Mouse (Mus musculus) megakaryocyte, embryonic 14.5 days (primary cell): ENCODE data around the gene Pde1c. TPM values are rescaled to one million over a fixed set of nuclear protein-coding genes. Genes with fewer than 3 reads are reported as not detected.

Source experiments
- H3K27me3 ChIP-seq: replicated peaks from 2 replicates; pipeline ENCODE3; 2012; ENCODE audit warnings: inconsistent platforms
- H3K36me3 ChIP-seq: replicated peaks from 2 replicates; pipeline ENCODE3; 2012; ENCODE audit warnings: low read length, inconsistent platforms, mixed read lengths
- H3K4me1 ChIP-seq: 2 replicates; pipeline ENCODE4 v1.6.1; 2012; ENCODE audit warnings: inconsistent platforms
- H3K4me3 ChIP-seq: replicated peaks from 2 replicates; pipeline ENCODE3; 2012; ENCODE audit warnings: moderate library complexity, mild to moderate bottlenecking, inconsistent platforms
- H3K9me3 ChIP-seq: 2 replicates; pipeline ENCODE4 v1.6.1; 2012; ENCODE audit warnings: inconsistent platforms
- FLI1 ChIP-seq: IDR thresholded peaks from 2 replicates; pipeline ENCODE4 v1.6.1; 2012; ENCODE audit warnings: low read length, inconsistent platforms, mixed read lengths
- GATA1 ChIP-seq: IDR thresholded peaks from 3 replicates; pipeline ENCODE4 v1.6.1; 2012; ENCODE audit warnings: mixed read lengths, low read length, inconsistent platforms, borderline replicate concordance
- polyA plus RNA-seq: library from polyadenylated mRNA; stranded (reverse); fragments of >175 nt; gene quantifications from 2 replicates; pipeline ENCODE4 v1.2.3, GENCODE M21; 2012; ENCODE audit warnings: low replicate concordance; ENCODE audit not compliant: insufficient read depth

Pde1c gene
- polyA plus RNA-seq, 1 experiment = 0.62 TPM

DNA sequence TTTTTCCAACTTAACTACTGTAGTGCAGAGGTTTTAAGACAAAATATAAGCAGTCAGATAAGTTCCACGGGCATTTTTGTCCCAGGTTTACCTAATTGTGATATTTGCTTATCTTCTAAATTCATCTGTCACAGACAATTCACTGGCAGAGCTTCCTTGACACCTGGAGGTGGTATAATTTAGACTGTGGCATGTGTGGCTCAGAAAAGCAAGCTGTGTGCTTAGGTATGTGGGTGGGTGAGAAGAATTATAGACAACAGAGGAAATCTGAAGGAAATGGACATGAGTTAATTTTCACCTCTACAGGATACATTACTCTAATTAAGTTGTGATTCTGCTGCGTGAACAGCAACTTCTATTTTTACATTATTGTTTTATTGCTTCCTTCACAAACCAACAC lies 400.2 kb downstream of the Pde1c start:
- Histone ChIP-seq H3K36me3 (no peaks in the 10 kb centered on the region), H3K4me3 (no peak overlapping the region), H3K4me1 (no peaks in the 10 kb centered on the region), H3K27me3 (no peaks in the 10 kb centered on the region), H3K9me3 (peaks cover 11% of the 10 kb centered on the region)
- TF ChIP-seq FLI1 = no peak
- no peak for TF ChIP-seq GATA1

DNA sequence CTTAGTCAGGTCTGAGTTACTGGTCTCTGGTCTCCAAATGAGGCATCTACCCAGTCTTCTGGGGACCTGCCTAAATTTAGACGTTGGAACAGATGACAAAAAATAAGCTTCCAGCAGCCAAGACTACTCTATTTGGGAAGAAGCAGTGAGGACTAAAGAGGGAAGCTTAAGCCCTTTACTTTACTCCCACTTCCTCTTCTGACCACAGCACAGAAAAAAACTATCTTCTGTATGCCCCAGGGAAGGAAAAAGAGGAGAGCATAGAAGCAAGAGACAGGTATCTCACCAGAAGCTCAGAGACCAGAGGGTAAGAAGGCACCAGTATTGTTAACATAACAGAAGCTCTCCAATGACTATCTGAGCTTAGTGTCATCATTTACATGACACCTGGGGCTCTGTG lies 410.7 kb downstream of the Pde1c start:
- H3K9me3 ChIP-seq = peaks cover 16% of the 10 kb centered on the region
- H3K4me1 ChIP-seq = no peaks in the 10 kb centered on the region
- no peak overlapping the region for H3K4me3 ChIP-seq
- no peaks in the 10 kb centered on the region for H3K27me3 ChIP-seq
- no peaks in the 10 kb centered on the region for H3K36me3 ChIP-seq
- no peak for TF ChIP-seq FLI1
- TF ChIP-seq GATA1 = no peak

DNA sequence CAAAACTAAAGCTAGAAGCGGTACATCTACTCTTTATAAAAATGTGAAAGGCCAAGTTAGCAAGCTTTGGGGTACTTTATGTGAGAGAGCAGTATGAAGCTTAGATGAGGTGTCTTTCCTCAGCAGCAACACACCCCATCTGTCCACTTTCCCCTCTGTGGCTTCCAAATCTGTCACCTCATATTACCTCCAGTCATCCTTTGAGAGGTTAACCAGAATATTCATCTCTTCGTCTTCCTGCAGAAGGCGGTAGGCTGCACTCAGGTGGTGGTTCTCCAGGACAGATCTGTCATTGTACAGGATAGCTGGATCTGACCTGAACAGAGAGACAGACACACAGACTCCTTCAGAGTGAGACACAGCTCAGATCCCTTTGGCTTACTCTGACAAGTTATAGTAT lies 412.1 kb downstream of the Pde1c start:
- Histone ChIP-seq H3K4me1 (no peaks in the 10 kb centered on the region), H3K36me3 (no peaks in the 10 kb centered on the region), H3K4me3 (no peak overlapping the region), H3K9me3 (peaks cover 13% of the 10 kb centered on the region), H3K27me3 (no peaks in the 10 kb centered on the region)
- TF ChIP-seq GATA1 (no peak), FLI1 (no peak)

DNA sequence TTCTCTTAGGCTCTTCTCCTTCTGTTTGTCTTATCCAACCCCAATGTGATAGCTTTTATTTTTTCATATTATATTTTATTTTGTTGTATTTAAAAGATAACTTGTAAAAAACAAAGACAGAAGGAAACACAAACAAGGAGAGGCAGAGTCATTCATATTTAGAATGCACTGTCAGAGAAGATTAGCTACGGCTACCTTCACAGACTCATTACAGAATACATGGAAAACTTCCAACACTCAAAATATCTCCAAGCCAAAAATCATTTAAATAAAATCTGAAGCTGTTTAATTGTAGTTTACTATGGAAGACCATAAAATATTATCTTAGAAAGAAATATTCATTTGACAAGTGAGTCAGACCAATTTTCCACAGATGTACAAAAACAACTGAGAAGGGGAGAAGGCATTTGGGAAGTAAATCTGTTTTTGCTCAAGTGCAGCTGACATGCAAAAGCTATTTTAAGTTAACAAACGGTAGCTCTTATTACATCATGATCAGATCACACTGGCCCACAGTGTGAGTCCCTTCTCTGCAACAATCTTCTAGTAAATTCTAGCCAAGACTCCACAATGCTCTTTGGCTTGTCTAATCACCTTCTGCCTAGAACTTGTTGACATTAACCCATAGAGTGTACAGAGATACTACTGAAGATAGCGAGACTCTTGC lies 438.3 kb downstream of the Pde1c start:
- no peak for TF ChIP-seq FLI1
- no peak for TF ChIP-seq GATA1
- Histone ChIP-seq H3K4me3 (no peak overlapping the region), H3K27me3 (no peaks in the 10 kb centered on the region), H3K9me3 (no peaks in the 10 kb centered on the region), H3K36me3 (no peaks in the 10 kb centered on the region), H3K4me1 (no peaks in the 10 kb centered on the region)

DNA sequence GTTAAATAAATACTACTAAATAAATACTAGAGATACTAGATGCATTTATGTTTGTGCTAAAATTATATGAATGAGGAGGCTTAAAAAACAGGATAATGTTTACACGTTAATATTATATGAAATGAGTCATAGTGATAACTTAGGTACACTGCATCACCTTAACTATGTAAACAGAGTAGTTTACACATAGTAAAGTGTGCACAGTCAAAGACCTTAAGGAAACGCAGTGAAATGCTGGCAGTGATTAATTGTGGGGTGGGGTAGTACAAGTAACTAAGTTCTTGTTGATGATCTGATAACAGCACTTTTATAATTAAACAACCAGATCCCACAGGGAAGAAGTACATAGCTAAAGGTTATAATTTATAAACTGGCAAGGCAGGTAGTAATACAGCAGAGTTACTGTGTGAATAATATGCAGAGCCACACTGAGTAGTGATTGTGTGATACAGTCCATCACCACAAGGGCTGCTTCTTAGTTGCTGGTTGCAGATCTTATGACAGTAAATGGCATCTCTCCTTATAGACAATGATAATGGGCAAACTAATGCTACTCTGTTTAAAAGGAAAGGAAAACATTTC lies 469.3 kb downstream of the Pde1c start:
- TF ChIP-seq GATA1 = no peak
- no peak for TF ChIP-seq FLI1
- no peaks in the 10 kb centered on the region for H3K4me1 ChIP-seq
- no peak overlapping the region for H3K4me3 ChIP-seq
- no peaks in the 10 kb centered on the region for H3K36me3 ChIP-seq
- peaks cover 9% of the 10 kb centered on the region for H3K9me3 ChIP-seq
- no peaks in the 10 kb centered on the region for H3K27me3 ChIP-seq

DNA sequence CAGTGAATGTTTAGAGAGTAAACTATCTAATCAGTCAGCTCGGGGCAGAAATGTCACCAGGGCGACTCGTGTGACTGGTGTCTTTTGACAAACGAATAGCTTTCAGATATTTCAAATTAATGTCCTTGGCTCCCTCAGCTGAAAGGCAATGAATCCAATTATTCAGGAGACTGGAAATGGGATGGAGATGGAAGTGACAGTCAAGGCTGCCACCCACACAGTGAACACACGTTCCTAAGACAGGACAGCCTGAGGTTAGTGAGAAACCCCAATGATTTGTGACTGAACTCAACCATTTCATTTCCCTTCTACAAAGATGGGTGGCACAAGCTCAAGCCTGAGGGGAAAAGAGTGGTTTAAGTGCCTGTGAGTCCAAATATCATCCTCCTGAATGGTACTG lies 470.5 kb downstream of the Pde1c start:
- H3K4me1 ChIP-seq = no peaks in the 10 kb centered on the region
- no peaks in the 10 kb centered on the region for H3K27me3 ChIP-seq
- H3K36me3 ChIP-seq = no peaks in the 10 kb centered on the region
- H3K4me3 ChIP-seq = no peak overlapping the region
- peaks cover 9% of the 10 kb centered on the region for H3K9me3 ChIP-seq
- TF ChIP-seq GATA1 = no peak

DNA sequence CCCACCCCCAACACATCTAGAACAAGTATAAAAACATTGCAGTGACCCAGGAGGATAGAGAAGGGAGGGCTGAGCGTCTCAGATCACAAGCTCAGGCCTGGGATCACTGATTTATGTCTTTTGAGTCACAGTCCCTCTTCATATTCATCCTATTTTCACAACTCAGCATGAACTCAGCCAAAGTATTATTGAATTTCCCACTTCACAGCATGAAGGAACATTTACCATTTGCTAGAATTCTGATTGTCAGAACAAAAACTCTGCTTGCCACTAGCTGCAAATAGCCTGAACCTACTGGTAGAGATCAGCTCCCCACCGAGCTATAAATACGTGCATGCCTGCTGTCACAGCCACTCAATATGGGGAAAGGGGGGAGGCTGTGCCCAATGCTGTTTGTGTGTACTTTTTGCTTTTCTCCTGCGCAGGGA lies 492.5 kb downstream of the Pde1c start:
- Histone ChIP-seq H3K27me3 (no peaks in the 10 kb centered on the region), H3K9me3 (no peaks in the 10 kb centered on the region), H3K36me3 (no peaks in the 10 kb centered on the region), H3K4me3 (no peak overlapping the region), H3K4me1 (no peaks in the 10 kb centered on the region)
- TF ChIP-seq FLI1 (no peak), GATA1 (no peak)

DNA sequence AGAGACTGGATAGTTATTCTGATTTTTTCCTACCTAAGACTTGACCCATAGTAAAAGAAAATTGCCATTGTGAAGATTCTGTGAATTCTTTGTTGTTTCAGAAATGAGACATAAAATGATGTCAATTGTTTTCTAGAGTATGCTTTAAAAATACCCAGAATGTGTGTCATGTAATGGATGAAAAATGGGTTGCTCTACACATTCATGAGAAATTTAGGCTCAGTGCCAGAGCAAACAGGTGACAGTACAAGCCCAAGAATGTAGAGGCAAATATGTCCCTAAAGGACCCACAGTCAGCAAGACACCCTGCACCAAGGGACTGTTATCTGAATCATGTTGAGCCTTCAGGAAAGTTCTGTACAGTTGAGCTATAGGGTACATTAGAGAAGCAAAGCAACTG lies 500.4 kb downstream of the Pde1c start:
- H3K4me1 ChIP-seq = no peaks in the 10 kb centered on the region
- no peaks in the 10 kb centered on the region for H3K36me3 ChIP-seq
- no peaks in the 10 kb centered on the region for H3K9me3 ChIP-seq
- TF ChIP-seq FLI1 (no peak), GATA1 (no peak)
- H3K27me3 ChIP-seq = no peaks in the 10 kb centered on the region
- H3K4me3 ChIP-seq = no peak overlapping the region

DNA sequence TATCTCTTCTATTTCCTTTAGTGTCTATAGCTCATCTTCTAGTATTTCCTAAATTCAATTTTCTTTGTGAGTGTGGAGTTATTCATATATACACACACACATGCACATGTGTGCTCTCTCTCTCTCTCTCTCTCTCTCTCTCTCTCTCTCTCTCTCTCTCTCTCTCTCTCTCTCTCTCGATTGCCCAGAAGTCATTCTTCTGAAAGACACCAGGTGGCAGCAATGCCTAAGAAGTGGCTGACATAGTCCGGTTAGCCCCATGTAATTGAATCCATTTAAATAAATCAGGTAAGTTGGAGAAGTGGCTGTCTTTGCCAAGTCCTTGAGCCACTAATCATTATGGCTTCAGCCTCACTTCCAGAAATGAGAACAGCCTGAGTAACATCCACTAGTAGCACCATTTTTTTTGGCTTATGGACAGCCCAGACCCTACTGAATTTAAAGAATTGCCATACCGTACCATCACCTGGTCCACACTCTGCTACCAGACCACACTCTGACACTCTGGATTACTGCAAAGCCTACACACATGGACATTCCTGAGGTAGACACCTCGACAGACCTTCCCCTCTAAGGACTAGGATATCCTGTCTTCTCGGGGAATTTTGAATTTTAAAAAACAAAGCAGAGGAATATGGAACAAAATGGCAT lies 502.1 kb downstream of the Pde1c start:
- H3K27me3 ChIP-seq = no peaks in the 10 kb centered on the region
- H3K4me3 ChIP-seq = no peak overlapping the region
- TF ChIP-seq GATA1 = no peak
- TF ChIP-seq FLI1 = no peak
- H3K9me3 ChIP-seq = no peaks in the 10 kb centered on the region
- H3K36me3 ChIP-seq = no peaks in the 10 kb centered on the region
- H3K4me1 ChIP-seq = no peaks in the 10 kb centered on the region

DNA sequence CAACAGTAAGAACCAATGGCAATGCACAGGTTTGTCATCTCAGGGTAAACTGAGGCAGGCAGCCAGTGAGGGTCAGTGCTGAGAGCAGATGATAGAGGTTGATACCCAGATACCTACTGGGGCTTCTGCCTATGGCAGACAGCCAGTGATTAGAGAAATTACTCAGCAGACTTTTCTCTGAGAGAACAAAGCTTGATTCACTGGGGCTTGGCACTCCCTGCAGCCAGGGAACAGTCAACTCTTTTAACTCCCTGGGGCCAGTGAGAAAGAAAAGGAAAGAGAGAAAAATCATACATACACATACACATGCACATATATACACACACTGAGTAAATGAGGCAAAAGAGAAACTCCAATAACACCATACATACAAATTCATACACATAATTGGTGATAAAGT lies 505.2 kb downstream of the Pde1c start:
- Histone ChIP-seq H3K36me3 (no peaks in the 10 kb centered on the region), H3K9me3 (peaks cover 4% of the 10 kb centered on the region; the same call in 1 of the 2 replicates), H3K4me1 (no peaks in the 10 kb centered on the region), H3K4me3 (no peak overlapping the region), H3K27me3 (no peaks in the 10 kb centered on the region)
- TF ChIP-seq GATA1 (no peak), FLI1 (no peak)
